Mouse (Mus musculus) T-helper 17 cell (primary cell): Measurements from ENCODE around the gene Klrg2.

Source experiments
- in situ Hi-C, 2 experiments: fragments of 300-600 bp; cut with MboI, MseI; formaldehyde crosslinking; loops; 1 replicate in 1 of 2; 2 replicates in 1 of 2; pipeline ENCODE4 v1.15.1; 2025; ENCODE audit warnings: high pct_unique_total_duplicates in 2 of 2

The Klrg2 gene

DNA sequence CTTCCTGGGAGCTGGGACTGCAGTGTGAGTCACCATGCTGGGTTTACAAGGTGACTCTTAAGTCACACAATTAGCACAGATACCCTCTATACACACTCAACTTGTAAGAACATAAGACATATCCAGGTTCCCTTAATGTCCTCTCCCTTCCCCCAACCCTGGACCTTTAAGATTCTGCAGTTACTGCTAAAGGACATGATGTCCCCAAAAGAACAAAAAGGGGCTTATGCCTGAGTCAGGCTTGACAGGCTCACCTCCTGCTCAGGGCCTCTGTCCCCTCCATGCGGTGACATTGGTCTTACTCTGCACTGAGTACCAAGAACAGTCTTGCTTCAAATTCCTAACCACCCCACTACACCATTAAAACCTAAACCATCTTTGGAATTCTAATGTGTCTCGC is 4.2 kb downstream of the Klrg2 start:
- in situ Hi-C loops = no loop called here

DNA sequence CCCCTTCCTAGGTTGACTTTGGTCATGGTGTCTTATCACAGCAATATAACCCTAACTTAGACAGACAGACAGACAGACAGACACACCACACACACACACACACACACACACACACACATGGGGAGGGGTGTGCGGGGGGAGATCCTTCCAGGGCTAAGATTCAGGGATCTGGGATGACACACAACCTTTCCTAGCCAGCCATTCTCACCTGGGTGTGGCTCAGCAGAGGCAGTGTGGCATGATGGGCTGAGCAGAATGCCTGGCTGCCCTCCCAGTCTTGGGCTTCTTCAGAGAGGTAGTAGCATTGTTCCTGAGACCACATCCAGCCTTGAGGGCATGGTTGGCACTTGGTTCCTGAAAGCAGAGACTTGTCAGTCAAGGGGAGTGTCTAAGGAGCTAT is 7.5 kb downstream of the Klrg2 start:
- in situ Hi-C loops = no loop called here

DNA sequence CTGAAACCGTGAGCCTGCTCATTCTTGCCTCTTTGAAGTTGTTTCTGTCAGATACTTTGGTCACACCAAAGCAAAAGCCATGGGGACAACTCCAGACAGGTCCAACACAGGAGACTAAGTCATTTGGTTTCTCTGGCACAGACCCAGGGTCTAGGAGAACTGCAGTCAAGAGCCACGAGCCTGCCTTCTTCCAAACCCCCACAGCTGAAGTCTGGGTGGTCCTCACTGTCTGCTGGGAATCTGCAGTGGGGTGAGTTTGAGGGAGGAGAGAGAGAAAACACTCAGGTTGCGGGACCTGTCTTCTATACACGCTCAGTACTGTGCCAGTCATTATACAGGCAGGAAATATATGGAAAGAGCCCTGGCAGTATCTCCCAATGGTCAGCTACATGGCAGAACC is 9.6 kb downstream of the Klrg2 start:
- in situ Hi-C loops = no loop called here

DNA sequence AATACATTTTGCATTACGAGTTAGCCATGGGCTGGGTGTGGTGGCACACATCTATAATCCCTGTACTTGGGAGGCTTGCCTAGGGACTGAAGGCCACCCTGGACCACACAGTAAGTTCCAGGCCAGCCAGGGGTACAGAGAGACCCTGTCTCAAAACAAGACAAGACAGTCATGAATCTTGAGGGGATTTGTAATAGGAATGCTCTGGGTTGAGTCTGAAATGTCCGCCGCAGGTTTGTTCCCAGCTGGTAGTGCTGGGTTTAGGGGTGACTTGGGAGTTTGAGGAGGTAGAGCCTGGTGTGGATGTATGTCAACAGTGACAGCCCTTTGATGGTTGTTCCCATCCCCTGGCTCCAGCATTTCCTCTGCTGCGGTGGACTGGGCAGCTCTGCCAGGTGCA is 10.0 kb downstream of the Klrg2 start:
- in situ Hi-C loops = no loop called here

DNA sequence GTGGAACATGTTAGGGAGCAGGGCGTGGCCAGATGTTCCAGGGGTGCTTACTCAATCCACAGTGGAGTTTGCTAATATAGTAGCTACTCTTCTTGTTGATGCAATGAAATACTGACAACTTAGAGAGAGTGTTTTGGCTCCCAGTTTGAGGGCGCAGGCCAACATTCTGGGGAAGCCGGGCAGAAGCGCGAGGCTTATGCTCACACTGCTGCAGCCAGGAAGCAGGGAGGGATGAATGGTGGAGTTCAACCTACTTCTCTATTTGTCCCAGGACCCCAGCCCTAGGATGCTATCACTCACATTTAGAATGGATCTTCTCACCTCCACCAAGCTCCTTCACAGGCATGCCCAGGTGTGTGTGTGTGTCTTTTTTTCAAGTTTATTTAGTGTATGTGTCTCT is 11.0 kb downstream of the Klrg2 start:
- in situ Hi-C loops = no loop called here

DNA sequence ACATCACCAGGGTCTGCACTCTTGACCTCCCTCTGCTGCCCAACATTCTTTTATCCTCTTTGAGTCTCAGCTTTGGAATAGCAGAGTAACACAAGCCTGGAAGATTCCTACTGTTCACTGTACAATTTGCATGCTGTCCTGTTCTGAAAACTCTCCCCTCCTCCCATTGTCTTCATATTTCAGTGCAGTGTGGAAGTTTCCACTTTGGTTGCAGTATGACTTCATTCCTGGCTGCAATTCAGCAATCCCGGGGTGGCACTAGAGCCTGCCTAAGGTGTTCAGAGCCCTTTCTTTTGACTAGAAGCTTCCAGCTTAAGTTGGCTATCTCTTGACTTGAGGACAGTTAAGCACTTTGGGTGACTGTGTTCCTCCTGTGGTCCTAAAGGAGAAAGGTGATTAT is 12.6 kb downstream of the Klrg2 start:
- in situ Hi-C loops = no loop called here

DNA sequence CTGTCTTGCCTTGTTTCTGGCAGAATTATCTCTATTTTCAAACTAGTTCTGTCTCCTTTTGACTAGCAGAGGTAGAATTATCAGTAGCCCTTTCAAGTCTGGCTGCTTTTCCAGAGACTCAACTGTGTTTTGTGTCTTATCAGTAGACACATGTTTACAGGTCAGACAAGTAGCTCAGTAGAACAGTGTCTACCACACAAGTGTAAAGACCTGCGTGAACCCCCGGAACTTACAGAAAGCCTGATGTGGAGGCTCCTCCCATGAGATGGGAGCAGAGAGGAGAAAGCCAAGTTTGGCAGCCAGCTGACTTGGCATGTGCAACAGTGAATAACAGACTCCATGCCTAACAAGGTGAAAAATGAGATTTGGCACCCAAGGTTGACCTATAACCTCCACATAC is 13.6 kb downstream of the Klrg2 start:
- in situ Hi-C loops = no loop called here

DNA sequence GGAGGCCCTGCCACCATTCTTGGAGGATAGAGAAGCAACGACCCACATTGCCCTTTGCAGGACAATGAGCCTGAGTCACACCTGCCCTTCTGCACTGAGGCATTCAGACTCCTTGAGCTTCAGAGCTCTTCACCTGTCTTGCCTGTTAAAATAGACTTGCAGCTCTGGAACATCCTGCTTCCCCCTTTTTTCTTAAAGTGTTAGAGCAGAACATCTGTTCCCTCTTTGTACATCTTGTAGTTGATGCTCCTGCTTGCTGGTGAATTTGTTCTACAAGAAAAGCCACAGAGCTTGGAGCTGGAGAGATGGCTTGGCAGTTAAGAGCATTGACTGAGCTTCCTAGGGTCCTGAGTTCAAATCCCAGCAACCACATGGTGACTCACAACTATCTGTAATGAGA is 14.6 kb downstream of the Klrg2 start:
- in situ Hi-C loops = no loop called here

DNA sequence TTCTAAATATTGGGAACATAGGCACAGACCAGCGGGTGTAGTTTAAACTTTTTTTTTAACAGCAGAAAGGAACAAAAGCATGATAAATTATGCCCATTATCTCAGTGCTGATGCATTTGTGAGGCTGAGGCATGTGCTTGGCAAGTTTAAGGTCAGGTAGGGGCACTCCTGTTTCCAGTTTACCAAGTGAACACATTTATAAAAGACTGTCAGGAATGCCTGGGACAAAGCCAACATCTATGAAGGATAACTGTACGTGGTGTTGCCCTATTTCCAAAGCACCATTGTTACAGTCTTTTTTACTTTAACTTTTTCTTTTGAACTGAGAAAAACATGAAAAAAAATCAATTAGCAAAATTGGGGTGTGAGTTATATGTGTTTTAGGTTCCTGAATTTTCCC is 27.1 kb downstream of the Klrg2 start:
- in situ Hi-C loops = loop anchor here in 1 of 2 experiments (5.0 to 10.0 kb wide), 2 partner anchors 38 to 285 kb away; no protein-coding TSS in a partner anchor

DNA sequence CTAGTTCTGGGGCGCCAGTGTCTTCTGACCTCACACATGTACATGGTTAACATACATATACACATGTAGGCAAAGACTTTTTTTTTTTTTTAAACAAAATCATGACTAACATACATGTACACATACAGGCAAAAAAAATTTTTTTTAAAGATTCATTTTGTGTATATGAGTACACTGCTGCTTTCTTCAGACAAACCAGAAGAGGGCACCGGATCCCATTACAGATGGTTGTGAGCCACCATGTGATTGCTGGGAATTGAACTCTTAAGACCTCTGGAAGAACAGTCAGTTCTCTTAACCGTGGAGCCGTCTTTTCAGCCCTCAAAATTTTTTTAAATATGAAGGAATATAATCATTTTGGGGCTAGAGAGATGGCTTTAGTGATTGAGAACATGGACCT is 39.6 kb downstream of the Klrg2 start:
- in situ Hi-C loops = no loop called here

DNA sequence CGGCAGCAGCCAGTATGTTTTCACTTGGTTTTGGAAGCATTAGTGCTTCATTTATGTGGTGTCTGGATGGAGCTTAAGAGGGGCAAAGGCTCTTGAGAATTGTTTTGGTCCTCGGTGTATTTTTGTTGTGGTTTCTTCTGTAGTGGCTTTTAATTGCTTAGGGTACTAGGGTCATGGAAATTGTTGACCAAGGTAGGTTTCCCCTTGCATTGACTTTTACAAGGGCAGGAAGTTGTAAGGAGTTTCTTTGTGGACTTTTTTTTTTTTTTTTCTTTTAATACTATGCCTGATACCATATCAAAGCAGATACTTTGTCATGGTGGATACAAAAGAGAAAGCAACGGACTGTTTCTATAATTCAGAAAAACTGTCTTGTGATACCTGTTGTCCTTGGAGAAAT is 55.3 kb downstream of the Klrg2 start:
- in situ Hi-C loops = no loop called here

DNA sequence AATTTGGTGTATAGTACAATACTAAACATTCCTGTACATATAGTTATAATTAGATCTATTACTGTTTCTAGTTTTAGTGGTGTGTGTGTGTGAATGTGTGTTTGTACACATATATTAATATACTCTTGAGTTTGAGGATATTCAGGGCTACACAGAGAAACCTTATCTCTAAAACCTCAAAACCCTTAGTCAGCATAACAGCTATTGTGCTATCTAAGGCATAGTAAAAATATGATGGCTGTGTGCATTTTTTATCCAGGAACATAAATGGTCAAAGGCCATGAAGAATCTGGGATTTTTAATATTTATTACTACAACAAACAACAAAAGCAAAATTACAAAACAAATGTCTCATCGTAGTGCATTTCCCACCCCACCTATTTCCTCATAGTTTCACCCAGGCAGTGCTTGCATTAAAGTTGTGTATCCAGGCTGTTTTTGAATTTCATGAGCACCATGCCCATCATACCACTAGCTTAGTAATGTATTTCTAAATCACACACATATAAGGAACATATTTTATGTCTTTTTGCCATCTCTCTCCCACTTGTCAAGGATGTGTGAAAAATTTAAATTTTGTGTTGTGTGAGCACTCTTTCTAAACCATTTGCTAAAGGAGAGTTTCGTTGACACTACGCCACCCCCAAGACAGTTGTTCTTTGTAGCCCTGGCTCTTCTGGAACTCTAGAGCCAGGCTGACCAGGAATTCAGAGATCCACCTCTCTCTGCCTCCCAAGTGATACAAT is 56.8 kb downstream of the Klrg2 start:
- in situ Hi-C loops = no loop called here

DNA sequence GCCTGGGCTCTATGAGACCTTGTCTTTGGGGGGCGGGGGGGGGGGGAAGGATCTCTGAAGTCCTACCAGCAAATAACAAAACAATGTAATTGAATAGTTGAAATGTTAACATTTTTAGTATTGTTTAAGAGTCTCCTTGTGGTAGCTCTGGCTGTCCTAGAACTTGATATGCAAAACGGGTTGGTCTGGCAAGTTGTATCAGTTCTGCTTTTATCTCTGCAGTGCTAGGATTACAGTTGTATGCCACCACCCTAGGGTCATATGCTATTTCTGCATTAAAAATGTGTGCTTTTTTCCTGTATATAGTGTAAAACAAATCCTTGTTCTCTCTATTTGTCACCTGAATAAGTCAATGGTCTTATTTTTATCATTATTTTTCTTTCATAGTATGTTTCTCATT is 60.9 kb downstream of the Klrg2 start:
- in situ Hi-C loops = no loop called here
